Mouse (Mus musculus) hindlimb bud, embryonic 11.5 days (tissue): ENCODE results near the gene Fam111a.
A peak's percentile ranks its signal among the peaks of the same experiment; 100 is the strongest.
"Not testable (repeated sequence)": the region's sequence is repeated elsewhere in the genome, so short reads cannot be mapped to it uniquely, and the experiment has no call there.

Source experiments
- DNase-seq: peaks from one replicate; pipeline ENCODE4 v3.0.0-alpha.2; 2012; ENCODE audit warnings: low read depth, low spot score; ENCODE audit errors: extremely low spot score

Gene Fam111a

GRCm38 (mm10) chr19:12545440-12545839 is at the start of gene Fam111a:
Gene Fam111a (plus strand): TSS chr19:12545740.
- DNase-seq, result not testable (repeated sequence)

- DNase-seq, result no peak
Observed at GRCm38 (mm10) chr19:12496241-12496640, 49.3 kb upstream of the Fam111a start.

GRCm38 (mm10) chr19:12497909-12498308 is 47.6 kb upstream of the Fam111a start:
- DNase-seq, result no peak

GRCm38 (mm10) chr19:12498321-12498720 is 47.2 kb upstream of the Fam111a start:
- DNase-seq, result no peak

- DNase-seq, result no peak
Observed at GRCm38 (mm10) chr19:12498941-12499340, 46.6 kb upstream of the Fam111a start.

GRCm38 (mm10) chr19:12499485-12499884 is 46.1 kb upstream of the Fam111a start:
- no peak for DNase-seq

GRCm38 (mm10) chr19:12500124-12500523 is 45.4 kb upstream of the Fam111a start:
- DNase-seq, result no peak

- DNase-seq, result no peak
Observed at GRCm38 (mm10) chr19:12500881-12501311, 44.6 kb upstream of the Fam111a start.

- DNase-seq, result peak; percentile 83
Observed at GRCm38 (mm10) chr19:12501370-12502347, 43.9 kb upstream of the Fam111a start, which contains the start of gene Dtx4. Gene Dtx4 (minus strand): TSS chr19:12501454.

- DNase-seq, result no peak
Observed at GRCm38 (mm10) chr19:12502756-12503155, 42.8 kb upstream of the Fam111a start.

GRCm38 (mm10) chr19:12514621-12515020 is 30.9 kb upstream of the Fam111a start:
- no peak for DNase-seq

GRCm38 (mm10) chr19:12517671-12518540 is 27.6 kb upstream of the Fam111a start:
- peak; percentile 66 for DNase-seq

GRCm38 (mm10) chr19:12518541-12518890 is 27.0 kb upstream of the Fam111a start:
- no peak for DNase-seq

GRCm38 (mm10) chr19:12523377-12523776 is 22.2 kb upstream of the Fam111a start:
- DNase-seq, result no peak

GRCm38 (mm10) chr19:12537168-12537567 is 8.4 kb upstream of the Fam111a start:
- DNase-seq, result no peak

GRCm38 (mm10) chr19:12539975-12540374 is 5.6 kb upstream of the Fam111a start:
- DNase-seq, result no peak

GRCm38 (mm10) chr19:12540727-12541126 is 4.8 kb upstream of the Fam111a start:
- DNase-seq, result no peak

- DNase-seq, result no peak
Observed at GRCm38 (mm10) chr19:12541644-12542043, 3.9 kb upstream of the Fam111a start.

- DNase-seq, result no peak
Observed at GRCm38 (mm10) chr19:12549166-12549565, 3.6 kb downstream of the Fam111a start.

GRCm38 (mm10) chr19:12550005-12550942 is 4.7 kb downstream of the Fam111a start:
- no peak for DNase-seq
